Mouse (Mus musculus): ENCODE data around the gene Bhlhe23. TPM values are rescaled to one million over a fixed set of nuclear protein-coding genes. Genes with fewer than 3 reads are reported as not detected.

The Bhlhe23 gene
- total RNA-seq, 2 experiments from 2014 or later, result not detected

GRCm38 (mm10) chr2:180779226-180780104, 2.8 kb upstream of the Bhlhe23 start:
- ATAC-seq (ENCODE audit: poor library complexity, severe bottlenecking), result peak; percentile 87

- ATAC-seq (ENCODE audit: poor library complexity, severe bottlenecking), result no peak
Observed at GRCm38 (mm10) chr2:180775641-180776040, 1.1 kb downstream of the Bhlhe23 start.

- no peak for ATAC-seq (ENCODE audit: poor library complexity, severe bottlenecking)
Observed at GRCm38 (mm10) chr2:180775223-180775622, 1.5 kb downstream of the Bhlhe23 start.

GRCm38 (mm10) chr2:180765713-180766112, 11.0 kb downstream of the Bhlhe23 start:
- ATAC-seq (ENCODE audit: poor library complexity, severe bottlenecking), result no peak

- no peak for ATAC-seq (ENCODE audit: poor library complexity, severe bottlenecking)
Observed at GRCm38 (mm10) chr2:180764986-180765385, 11.7 kb downstream of the Bhlhe23 start.

- ATAC-seq (ENCODE audit: poor library complexity, severe bottlenecking), result no peak
Observed at GRCm38 (mm10) chr2:180758513-180759263, 18.0 kb downstream of the Bhlhe23 start.

GRCm38 (mm10) chr2:180756786-180757185, 19.9 kb downstream of the Bhlhe23 start:
- ATAC-seq (ENCODE audit: poor library complexity, severe bottlenecking), result no peak

GRCm38 (mm10) chr2:180755896-180756295, 20.8 kb downstream of the Bhlhe23 start:
- ATAC-seq (ENCODE audit: poor library complexity, severe bottlenecking), result no peak

- no peak for ATAC-seq (ENCODE audit: poor library complexity, severe bottlenecking)
Observed at GRCm38 (mm10) chr2:180754976-180755688, 21.6 kb downstream of the Bhlhe23 start.

GRCm38 (mm10) chr2:180748904-180749303, 27.8 kb downstream of the Bhlhe23 start:
- ATAC-seq (ENCODE audit: poor library complexity, severe bottlenecking), result no peak

- no peak for ATAC-seq (ENCODE audit: poor library complexity, severe bottlenecking)
Observed at GRCm38 (mm10) chr2:180746569-180747192, 30.0 kb downstream of the Bhlhe23 start.

GRCm38 (mm10) chr2:180745248-180745927, 31.3 kb downstream of the Bhlhe23 start:
- peak; percentile 99 for ATAC-seq (ENCODE audit: poor library complexity, severe bottlenecking)

GRCm38 (mm10) chr2:180743321-180743720, 33.4 kb downstream of the Bhlhe23 start:
- ATAC-seq (ENCODE audit: poor library complexity, severe bottlenecking), result no peak

GRCm38 (mm10) chr2:180742820-180743219, 33.9 kb downstream of the Bhlhe23 start:
- no peak for ATAC-seq (ENCODE audit: poor library complexity, severe bottlenecking)

- no peak for ATAC-seq (ENCODE audit: poor library complexity, severe bottlenecking)
Observed at GRCm38 (mm10) chr2:180741421-180741820, 35.3 kb downstream of the Bhlhe23 start.

GRCm38 (mm10) chr2:180740349-180740748, 36.4 kb downstream of the Bhlhe23 start:
- peak; percentile 79 for ATAC-seq (ENCODE audit: poor library complexity, severe bottlenecking)

GRCm38 (mm10) chr2:180737984-180738383, 38.7 kb downstream of the Bhlhe23 start:
- peak; percentile 42 for ATAC-seq (ENCODE audit: poor library complexity, severe bottlenecking)

- ATAC-seq (ENCODE audit: poor library complexity, severe bottlenecking), result no peak
Observed at GRCm38 (mm10) chr2:180735232-180735631, 41.5 kb downstream of the Bhlhe23 start.

- ATAC-seq (ENCODE audit: poor library complexity, severe bottlenecking), result peak; percentile 77
Observed at GRCm38 (mm10) chr2:180731984-180732383, 44.7 kb downstream of the Bhlhe23 start.

- ATAC-seq (ENCODE audit: poor library complexity, severe bottlenecking), result no peak
Observed at GRCm38 (mm10) chr2:180731036-180731435, 45.7 kb downstream of the Bhlhe23 start.
